Mouse (Mus musculus) kidney, embryonic 14.5 days (tissue): ENCODE measurements at regions not wholly inside any gene's neighbourhood (a gene's known extent, or its start where the extent isn't known, plus 50 kb on each side); places are given as distances from the start of the nearest gene placed in this dataset.

Source experiments
- ATAC-seq: fragments of 200-750 bp; cut with Nextera tagmentation; 2 replicates; pipeline ENCODE4 v1.8.0; 2017; ENCODE audit warnings: moderate number of reproducible peaks, mild to moderate bottlenecking, moderate TSS enrichment, moderate library complexity; ENCODE audit not compliant: low FRiP score, low TSS enrichment
- H3K27ac ChIP-seq: fragments of 300-500 bp; sonication (generic); 2 replicates; pipeline ENCODE4 v1.5.1; 2014; ENCODE audit warnings: low read depth, mild to moderate bottlenecking, low read length, moderate library complexity, mixed read lengths
- H3K27me3 ChIP-seq: fragments of 300-500 bp; sonication (generic); 2 replicates; pipeline ENCODE4 v1.6.1; 2014; ENCODE audit warnings: mild to moderate bottlenecking, low read length; ENCODE audit not compliant: control insufficient read depth, insufficient read depth
- H3K36me3 ChIP-seq: fragments of 300-500 bp; sonication (generic); 2 replicates; pipeline ENCODE4 v1.6.1; 2014; ENCODE audit warnings: low read length, mixed read lengths; ENCODE audit not compliant: control insufficient read depth, insufficient read depth
- H3K4me1 ChIP-seq: fragments of 300-500 bp; sonication (generic); 2 replicates; pipeline ENCODE4 v1.6.1; 2014; ENCODE audit warnings: low read length, mixed read lengths; ENCODE audit not compliant: control insufficient read depth, insufficient read depth
- H3K4me2 ChIP-seq: fragments of 300-500 bp; sonication (generic); replicated peaks from 2 replicates; pipeline ENCODE4 v1.6.1; 2014; ENCODE audit warnings: low read depth, mild to moderate bottlenecking, low read length
- H3K4me3 ChIP-seq: fragments of 300-500 bp; sonication (generic); 2 replicates; pipeline ENCODE4 v1.5.1; 2014; ENCODE audit warnings: mild to moderate bottlenecking, low read length
- H3K9ac ChIP-seq: fragments of 300-500 bp; sonication (generic); 2 replicates; pipeline ENCODE4 v1.6.1; 2014; ENCODE audit warnings: low read depth, mild to moderate bottlenecking, low read length, moderate library complexity
- H3K9me3 ChIP-seq: fragments of 300-500 bp; sonication (generic); 2 replicates; pipeline ENCODE4 v1.6.1; 2016; ENCODE audit warnings: low read length; ENCODE audit not compliant: control insufficient read depth
- WGBS: fragments of 180-500 bp; shearing (Covaris S2); extraction: QIAGEN DNeasy Blood & Tissue Kit; methylation state at CpG from one replicate; pipeline ENCODE4 v1.1.7; 2014; 5-methylcytosine and 5-hydroxymethylcytosine counted together

DNA sequence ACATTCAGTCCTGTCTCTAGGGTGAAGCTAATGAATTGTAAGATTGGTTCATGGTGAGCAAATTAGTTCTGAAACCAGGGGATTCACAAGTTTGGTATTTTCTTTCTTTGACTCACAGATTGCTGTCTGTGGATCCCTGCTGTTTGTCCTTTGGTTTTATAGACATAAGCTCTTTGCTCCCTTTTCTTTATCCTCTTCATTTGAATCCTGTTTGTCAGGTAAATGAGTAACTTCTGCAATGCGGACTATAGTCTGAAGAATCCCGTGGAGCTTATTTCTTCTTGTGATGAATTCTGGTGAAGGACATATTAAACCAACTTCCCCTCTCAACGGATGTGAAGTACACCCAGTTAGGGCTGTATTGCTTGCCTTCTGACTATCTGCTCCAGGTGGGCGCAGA, 69.6 kb upstream of the Fndc3a start:
- no peak for ATAC-seq
- Histone ChIP-seq H3K36me3 (no peaks in the 10 kb centered on the region), H3K9ac (no peak overlapping the region), H3K4me2 (no peak overlapping the region), H3K4me3 (no peak overlapping the region), H3K9me3 (no peaks in the 10 kb centered on the region), H3K27ac (no peak overlapping the region), H3K4me1 (no peaks in the 10 kb centered on the region), H3K27me3 (no peaks in the 10 kb centered on the region)
- WGBS: 76% methylated on average over 4 of the region's 4 CpGs

DNA sequence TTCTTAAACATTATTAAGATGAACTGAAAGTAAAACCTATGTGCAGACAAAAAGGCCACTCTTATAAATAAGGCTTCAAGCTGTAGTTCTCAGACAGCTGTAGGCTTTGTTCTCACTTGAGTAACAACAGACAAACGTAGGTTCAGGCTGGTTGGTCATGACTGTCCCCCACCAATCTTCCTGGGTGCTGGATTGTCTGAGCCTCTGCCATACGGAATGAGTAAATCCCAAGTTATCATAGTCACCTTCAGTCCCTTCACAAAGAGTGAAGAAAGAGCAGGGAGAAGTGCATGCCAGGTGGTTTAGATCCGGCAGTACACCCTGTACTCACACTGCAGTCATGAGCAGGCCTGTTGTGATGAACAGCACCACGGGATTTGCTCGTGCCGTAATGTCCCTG, 69.0 kb upstream of the Fndc3a start:
- no peaks in the 10 kb centered on the region for H3K9me3 ChIP-seq
- no peak overlapping the region for H3K27ac ChIP-seq
- H3K4me1 ChIP-seq: no peaks in the 10 kb centered on the region
- H3K4me2 ChIP-seq: no peak overlapping the region
- no peak overlapping the region for H3K9ac ChIP-seq
- no peak for ATAC-seq
- 81% methylated on average over 6 of the region's 6 CpGs for WGBS
- H3K4me3 ChIP-seq: no peak overlapping the region
- H3K36me3 ChIP-seq: no peaks in the 10 kb centered on the region
- no peaks in the 10 kb centered on the region for H3K27me3 ChIP-seq

DNA sequence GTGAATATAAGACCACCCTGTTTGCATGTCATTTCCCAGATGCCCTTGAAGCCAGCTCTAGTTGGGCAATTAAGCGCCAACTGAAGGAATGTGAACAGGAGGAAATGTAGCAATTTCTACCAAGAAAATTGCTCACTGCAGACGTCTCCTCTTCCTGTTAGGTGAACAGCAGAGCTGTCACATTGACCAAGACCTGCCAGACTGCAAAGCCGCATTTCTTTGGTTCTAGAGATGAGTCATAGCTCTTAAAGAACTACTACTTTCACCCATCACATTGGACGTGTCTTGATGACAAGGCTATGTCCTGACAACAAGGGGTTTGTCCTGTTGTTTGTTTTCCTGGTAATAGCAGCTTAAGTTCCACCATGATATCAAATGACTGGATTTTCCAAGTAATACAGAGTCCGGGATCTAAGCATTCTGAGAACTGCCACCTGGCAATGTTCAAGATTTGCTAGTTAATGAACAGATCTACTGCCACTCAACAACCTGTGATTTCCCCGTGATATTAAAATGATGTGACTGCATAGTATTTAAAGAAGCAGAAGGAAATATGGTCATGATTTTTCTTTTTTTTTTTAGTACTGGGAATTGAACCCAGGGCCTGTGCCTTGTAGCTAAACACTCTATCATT, 68.2 kb upstream of the Fndc3a start:
- Histone ChIP-seq H3K36me3 (no peaks in the 10 kb centered on the region), H3K4me2 (no peak overlapping the region), H3K4me1 (no peaks in the 10 kb centered on the region), H3K9ac (no peak overlapping the region), H3K27me3 (no peaks in the 10 kb centered on the region), H3K9me3 (no peaks in the 10 kb centered on the region), H3K4me3 (no peak overlapping the region), H3K27ac (no peak overlapping the region)
- no peak for ATAC-seq
- 65% methylated on average over 6 of the region's 6 CpGs for WGBS

DNA sequence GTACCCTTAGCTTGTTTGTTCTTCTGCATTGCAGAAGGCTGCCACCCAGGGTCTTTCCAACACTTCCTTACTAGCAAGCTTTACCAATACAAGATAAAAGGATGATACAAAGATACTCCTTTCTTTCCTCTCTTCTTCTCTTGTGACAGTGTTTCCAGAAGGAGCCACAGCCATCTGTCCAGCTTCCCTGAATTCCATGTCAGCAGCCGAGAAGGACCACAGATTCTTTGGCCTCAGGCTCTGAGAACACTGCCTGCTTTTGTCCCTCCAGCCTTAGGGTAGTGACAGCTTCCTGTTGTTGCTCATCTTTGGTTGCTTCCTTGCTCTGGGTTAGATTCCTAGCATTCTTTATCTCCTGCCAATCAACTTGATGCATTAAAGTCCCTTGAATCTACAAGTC, 60.4 kb upstream of the Fndc3a start:
- Histone ChIP-seq H3K9me3 (no peaks in the 10 kb centered on the region), H3K36me3 (no peaks in the 10 kb centered on the region), H3K4me1 (no peaks in the 10 kb centered on the region), H3K9ac (no peak overlapping the region), H3K4me2 (no peak overlapping the region), H3K27ac (no peak overlapping the region), H3K4me3 (no peak overlapping the region), H3K27me3 (no peaks in the 10 kb centered on the region)
- no peak for ATAC-seq
- WGBS: 19% methylated on average over 1 of the region's 1 CpGs

GRCm38 (mm10) chr14:72760123-72760522, 50.3 kb upstream of the Fndc3a start:
- Histone ChIP-seq H3K27ac (no peak overlapping the region), H3K4me2 (no peak overlapping the region), H3K27me3 (no peaks in the 10 kb centered on the region), H3K4me3 (no peak overlapping the region), H3K9me3 (no peaks in the 10 kb centered on the region), H3K4me1 (no peaks in the 10 kb centered on the region), H3K9ac (no peak overlapping the region), H3K36me3 (no peaks in the 10 kb centered on the region)
- no peak for ATAC-seq
